Mouse (Mus musculus): Measurements from ENCODE around the gene Trpc3.
"Not testable (repeated sequence)": the region's sequence is repeated elsewhere in the genome, so short reads cannot be mapped to it uniquely, and the experiment has no call there.

Gene Trpc3

DNA sequence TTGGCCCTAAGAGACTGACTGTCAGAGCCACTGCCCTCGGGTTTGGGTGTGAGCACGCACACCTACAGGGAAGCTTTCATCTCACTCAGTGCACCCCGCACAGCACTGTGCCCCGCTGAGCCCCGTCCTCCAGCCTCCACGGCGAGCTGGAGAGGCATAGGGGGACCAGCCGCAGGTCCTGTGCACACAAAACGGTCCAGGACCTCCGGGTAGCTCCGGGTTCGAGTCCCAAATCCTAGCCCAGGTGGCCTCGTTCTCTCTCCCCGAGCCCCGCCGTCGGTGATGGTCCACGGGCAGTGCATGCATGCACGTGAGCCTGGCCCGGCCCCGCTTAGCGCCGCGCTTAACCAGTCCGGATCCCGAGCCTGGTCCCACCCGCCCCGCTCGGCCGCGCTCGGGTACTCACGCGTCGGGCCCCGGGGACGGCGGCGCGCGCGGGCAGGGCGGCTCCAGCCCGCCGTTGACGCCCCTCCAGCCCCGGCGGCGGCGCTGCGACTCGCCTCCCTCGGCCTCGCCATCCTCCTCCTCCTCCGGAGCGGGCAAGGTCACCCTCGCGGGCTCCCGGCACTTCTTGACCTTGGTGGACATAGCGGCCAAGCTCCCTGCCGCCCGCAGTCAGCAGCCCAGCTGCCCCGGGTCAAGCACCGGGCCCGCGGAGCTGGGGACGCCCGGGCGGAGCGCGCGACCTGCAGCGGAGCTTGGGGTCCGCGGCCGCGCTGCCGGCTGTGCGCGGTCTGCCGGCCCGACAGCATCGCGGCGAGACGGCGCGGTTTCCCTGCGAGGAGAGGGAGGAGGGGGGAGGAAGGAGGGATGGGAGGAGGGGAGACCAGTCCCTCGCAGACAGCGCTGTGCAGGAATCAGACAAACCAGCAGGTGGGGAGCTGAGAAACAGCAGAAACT lies at the start of gene Trpc3:
Trpc3 (minus strand) TSS at position 776 of the 900 bp plus-strand sequence.
- peak; percentile 72 for DNase-seq

DNA sequence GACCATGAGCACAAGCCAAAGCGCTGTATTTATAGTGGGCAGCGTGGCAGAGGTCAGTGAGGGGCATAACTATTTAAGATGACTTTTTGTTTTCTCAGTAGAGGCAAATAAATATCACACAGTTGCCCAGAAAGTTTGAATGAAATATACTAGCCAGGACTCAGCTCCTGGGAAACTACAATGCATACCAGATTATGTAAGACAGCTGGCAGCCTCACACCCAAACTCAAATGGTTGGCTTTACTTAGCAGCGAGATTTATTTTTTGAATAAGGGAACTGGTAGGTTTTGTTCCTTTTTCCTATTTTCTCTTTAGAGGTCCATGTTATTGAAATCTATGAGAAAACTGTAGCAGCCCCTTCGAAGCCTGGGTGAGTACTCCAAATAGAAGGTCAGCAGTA lies 48.1 kb upstream of the Trpc3 start:
- no peak for DNase-seq

DNA sequence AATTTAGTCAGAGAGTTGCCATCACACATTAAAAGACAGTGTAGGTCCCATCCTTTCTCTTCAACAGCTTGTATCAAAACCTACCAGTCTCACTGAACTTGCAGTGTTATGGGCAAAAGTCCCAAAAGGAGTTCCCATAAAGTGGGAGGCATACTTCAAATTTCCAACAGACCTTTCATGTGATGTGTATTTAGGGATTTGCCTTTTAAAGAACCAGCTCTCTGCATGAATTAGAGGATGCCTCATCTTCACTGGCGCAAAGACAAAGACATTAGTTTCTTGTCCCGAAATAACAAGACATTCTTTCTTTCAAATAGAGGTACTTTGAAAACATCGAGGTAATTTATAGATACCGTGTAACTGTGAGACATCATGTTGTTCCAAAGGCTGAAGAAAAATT lies 43.1 kb upstream of the Trpc3 start:
- no peak for DNase-seq

DNA sequence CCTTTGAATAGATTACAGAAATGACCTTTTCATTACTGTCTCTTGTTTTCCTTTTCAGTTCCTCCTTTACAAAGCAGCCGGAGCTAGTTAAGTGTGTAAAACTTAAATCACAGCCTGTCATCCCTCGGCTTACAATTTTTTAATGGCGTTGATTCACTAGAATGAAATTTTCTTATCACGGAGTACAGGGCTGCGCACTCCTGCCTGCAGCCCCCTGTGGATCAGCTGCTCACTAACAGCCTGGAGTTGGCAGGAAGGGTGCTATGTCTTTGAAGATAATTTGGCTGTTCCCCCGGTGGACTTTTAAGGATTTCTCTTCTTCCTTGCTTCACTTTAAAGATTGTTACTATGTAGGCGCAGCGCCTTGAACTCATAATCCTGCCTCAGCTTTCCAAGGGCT lies 36.6 kb upstream of the Trpc3 start:
- no peak for DNase-seq

DNA sequence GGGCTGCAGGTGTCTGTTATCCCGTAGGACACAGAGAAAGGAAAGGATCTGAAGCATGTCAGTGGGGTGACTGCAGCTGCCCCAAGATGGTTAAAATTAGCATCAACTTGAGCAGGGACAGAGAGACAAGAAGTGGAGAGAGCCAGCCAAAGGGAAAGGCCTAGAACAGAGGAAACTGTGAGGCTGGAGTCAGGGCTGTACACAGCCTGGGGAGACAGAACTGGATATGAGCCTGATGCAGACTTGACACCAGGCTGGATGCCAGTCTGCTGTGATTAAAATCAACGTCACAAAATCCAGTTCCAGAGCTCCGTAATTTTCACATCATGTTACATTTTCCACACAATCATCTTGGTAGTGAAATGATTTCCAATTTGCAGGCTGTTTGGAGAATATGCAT lies 31.9 kb upstream of the Trpc3 start:
- no peak for DNase-seq

DNA sequence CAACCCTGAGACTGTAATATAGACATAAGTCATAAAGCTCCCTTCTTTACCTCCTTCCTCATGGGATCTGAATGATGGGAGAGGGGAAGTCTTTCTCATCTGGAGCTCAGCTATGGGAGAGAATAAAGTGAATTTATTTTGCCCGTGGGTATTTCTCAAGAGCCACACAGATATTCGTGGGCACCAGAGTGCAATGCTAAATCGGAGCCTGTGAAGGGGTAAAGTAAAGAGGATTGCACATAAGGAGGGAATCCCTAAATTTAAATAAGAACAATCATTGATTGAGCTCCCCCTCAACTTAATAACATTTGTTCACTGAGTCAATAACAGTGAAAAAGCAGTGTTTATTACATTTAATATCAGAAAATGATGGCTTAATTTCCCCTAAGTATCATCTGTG lies 19.6 kb upstream of the Trpc3 start:
- no peak for DNase-seq

DNA sequence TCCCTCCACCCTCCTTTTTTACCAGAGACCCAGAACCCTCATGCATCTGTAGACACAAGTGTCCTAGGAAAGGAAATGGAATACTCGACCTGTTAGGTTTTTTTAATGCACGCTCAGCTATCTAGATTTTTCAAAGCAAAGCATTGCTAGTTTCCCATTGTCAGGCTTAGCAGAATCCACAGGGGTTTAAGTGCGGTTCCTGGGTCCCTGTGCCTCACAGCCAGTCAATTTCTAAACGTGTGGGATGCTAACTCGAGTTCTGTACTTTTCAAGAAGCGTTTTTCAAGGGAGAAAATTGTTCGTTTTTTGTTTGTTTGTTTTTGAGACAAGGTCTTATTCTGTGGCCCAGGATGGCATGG lies 304 bp upstream of the Trpc3 start:
- no peak for DNase-seq

DNA sequence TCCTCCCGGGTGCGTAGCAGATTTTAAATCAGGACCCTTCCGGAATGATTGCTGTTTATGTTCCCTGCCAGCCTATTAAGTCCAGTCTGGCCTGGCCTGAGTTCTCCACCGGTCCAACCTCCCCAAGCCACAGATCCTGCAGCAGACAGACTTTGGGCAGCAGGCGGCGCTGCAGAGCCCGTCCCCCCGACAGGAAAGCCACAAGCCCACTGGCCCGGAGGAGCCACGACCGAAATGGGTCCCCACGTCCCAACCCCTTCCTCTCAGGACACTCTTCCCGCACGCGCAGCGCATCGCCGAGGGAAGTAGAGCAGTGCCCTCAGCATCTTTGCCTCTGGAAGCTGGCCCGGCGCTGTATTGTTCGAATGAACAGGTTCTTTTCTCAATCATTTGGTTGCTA lies 1.1 kb downstream of the Trpc3 start:
- peak; percentile 88 for DNase-seq

DNA sequence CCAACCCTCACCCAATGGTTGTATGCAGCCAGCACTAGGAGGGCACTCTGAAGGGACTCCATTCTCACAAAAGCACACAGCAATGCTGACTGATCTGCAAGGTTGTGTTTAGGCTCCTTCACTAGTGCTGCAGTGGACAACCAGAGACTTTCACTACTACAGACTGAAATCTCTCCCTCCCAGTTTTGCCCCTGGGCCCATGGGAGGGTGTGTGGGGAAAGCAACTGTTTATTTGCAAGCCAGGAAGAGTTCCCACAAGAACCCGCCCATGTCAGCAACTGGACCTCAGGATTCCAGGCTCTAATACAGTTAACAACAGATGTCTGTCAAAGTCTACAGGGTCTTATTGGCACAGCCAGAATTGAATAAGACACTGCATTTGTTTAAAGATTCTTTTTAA lies 14.1 kb downstream of the Trpc3 start:
- DNase-seq = no peak

DNA sequence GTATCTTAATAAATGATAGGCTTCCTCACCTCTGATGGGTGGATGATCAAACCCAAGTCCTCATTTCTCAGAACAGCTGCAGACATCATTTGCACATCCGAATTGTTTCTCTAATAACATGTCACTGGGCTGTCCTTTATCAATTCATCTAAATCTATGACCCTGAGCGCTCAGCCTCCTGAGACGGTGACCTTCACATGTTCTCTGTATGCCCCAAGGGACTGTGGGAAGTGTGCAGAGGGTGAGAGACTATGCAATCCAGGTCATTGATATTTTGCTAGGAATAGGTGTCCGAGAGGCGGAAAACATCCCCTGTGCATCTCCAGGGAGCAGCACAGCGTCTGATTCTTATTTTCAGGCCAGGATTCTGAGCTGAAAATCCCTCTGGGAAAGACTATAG lies 22.2 kb downstream of the Trpc3 start:
- no peak for DNase-seq

DNA sequence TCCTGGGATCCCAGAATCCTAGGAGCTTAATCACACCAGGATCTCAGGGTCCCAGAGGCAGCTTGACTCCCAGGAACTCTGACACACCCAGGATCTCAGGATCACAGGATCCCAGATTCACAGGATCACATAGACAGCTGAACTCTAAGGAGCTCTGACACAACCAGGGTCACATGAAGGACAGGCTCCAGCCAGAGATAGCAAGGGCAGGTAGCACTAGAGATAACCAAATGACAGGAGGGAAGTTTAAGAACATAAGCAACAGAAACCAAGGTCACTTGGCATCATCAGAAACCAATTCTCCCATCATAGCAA lies 44.8 kb downstream of the Trpc3 start:
- not testable (repeated sequence) for DNase-seq

DNA sequence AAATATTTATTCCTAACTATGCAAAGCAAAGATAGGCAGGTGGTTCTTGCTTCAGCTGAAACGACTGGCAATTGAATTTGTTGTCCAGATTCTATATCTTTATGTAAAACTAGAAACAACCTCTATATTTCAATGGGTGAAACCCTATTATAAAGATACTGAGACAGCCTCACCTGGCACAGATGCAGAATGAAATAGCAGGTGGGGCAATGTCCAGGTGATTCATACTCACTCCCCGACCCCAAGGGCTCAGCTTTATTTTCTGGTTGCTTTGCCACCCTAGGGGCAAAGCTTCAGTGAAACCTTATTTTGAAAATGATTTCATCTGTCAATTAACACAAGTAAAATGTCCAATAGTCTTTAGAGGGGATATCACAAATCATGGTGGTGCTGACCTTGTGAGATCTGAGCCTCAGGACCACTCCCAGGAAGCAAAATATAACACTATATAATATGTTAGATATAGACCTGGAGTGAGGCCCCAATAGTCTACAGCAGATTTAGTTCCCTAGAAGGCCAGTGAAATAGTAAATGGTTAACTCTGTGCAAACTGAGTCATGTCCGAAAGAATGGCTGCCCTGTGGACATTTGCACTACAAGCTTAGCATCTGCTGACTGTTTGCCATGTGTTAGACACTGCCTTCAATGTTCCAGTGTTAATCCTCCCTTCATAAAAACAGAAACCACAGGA lies 45.3 kb downstream of the Trpc3 start:
- no peak for DNase-seq

DNA sequence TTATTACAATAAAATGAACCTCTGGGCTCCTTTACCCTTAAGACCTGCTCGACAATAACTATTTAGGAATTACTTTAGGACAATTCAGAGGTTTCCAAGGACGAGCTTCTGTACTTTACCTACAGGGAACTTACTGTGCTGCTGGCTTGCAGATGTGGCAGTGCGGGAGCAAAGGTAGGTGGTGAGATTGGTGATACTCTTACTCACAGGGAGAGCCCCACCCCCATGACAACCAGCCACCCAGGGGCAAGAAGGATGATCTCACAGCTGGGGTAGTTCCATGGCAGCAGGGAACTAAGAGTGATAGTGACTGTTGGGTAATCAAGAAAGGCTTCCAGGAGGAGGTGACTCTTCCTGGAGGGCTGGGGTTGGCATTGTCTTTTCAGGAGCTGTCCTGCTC lies 46.6 kb downstream of the Trpc3 start:
- DNase-seq = no peak

DNA sequence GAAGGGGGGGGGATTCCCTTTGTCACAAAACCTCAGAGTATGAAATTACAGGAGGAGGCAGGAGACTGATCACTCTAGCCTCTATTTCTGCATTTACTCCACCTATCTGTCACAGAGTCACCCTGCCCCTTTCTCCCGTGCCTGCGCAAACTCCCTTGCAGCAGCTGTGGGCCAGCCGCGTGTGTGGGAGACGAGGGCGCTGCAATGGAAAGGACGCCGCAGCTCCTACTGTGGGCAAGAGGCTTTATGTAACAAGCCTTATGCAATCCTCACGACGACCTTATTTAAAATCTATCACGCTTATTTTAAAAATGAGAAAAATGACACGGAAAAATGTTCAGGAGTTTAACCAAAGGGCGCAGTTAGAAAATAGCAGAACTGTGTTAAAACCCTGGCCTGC lies 47.2 kb downstream of the Trpc3 start:
- peak; percentile 12 for DNase-seq

DNA sequence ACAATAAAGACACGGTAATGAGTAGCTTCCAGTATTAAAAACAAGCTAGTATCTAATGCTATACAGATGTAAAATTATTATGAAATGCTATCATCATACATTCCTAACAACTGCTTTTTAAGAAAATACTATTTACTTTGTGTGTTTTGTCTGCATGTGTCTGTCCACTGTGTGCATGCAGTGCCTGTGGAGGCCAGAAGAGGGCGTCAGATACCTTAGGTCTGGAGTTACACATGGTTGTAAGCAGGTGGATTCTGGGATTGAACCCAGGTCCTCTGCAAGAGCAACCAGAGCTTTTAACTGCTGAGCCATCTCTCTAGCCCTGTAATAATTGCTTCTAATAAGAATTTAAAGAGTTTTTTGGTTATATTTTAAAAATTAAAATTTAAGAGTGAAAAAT lies 49.2 kb downstream of the Trpc3 start:
- peak; percentile 20 for DNase-seq

DNA sequence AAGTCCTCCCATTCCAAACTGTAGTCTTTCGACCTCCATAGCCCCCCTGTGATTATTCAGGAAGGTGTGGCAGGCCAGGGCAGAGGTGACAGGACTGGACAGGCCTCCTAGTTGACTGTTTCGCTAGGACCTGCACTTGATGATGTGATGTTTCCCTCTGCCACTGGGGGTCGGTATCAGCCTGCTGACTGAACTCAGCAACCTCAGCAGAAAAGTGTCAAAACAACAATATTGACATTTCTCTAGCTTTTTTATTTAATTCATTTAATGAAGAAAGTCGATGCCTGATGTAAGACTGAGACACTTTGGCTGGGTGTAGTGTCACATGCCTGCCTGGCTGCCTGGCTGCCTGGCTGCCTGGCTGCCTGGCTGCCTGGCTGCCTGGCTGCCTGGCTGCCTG lies 54.5 kb downstream of the Trpc3 start:
- peak; percentile 68 for DNase-seq

DNA sequence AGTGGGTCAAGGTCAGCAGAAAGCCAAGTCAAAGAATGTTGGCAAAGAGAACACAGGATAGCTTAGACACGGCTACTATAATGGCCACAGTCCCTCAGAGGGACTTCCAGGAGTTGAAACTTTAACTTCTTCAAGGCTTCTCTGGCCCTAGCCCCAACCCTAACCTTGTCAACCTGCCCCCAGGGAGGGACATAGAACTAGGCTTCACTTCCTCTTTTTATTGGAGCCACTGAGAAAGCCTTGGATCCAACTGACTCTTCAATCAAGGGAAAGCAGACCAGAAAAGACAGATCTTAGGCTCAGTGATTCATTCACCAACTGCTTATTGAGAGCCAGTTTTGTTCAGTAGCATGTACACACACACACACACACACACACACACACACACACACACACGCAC lies 63.2 kb downstream of the Trpc3 start:
- no peak for DNase-seq

DNA sequence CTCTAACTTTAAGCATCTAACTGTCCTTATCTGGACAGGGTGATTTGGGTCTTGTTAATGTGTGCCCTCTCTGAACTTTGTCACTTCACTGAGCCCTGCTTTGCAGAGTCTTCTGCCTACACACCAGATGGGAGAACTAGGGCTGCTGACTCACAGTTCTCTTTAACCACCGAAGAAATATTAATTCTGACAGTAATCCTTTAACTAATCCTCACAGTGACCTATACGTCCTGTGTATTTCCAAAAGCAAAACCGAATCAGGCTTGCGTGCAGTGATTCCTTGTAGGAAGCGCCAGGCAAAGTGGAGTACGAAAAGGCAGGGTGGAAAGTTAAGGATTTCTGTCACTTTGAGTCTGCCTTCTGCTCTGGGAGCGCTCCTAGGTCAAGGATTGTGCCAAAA lies 71.8 kb downstream of the Trpc3 start:
- DNase-seq = peak; percentile 11

DNA sequence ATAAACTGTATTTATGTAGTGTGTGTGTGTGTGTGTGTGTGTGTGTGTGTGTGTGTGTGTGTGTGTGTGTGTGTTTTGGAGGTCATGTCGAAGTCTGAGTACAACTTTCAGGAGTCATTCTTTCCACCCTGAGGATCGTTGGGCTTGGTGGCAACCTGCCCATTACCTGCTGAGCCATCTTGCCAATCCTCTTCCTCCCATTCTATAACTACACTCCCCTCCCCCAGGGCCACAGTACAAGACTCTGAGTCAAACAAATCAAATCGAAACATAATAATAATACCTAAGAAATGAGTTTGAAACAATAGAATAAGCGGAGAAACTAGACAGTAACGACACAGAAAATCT lies 76.1 kb downstream of the Trpc3 start:
- peak; percentile 30 for DNase-seq

DNA sequence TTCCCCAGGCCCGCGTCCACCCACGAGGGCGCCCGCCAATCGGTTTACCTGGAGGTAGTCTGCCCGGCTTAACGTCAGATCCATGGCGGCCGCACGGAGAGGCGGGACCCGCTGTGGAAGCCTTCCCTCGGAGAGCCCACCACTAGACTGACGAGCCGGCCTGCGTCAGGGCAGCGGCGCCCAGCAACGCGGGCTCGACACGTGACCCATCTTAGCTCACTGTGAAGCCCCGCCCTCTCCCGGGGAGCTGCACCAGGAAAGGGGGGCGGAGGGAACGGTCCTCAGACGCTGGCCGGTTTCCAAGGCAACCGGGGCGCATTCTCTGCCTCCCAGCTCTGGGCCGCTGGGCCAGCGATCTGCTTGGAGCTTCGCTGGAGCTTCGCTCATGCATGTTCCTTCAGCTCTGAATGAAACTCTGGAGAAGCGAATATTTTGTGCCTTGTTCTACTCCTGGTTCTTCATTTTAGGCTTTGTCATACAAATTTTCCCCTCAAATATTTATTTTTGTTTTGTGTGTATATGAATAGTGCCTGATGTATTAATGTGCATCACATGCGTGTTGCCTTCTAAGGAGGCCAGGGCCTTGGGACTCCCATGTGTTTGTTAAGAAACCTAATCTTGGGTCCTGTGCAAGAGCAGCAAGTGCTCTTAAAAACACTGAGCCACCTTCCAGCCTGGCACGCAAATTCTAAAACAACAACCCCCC lies 76.6 kb downstream of the Trpc3 start, which contains the start of gene Bbs7:
Bbs7 (minus strand) TSS at position 276 of the 706 bp plus-strand sequence.
- peak; percentile 98 for DNase-seq

DNA sequence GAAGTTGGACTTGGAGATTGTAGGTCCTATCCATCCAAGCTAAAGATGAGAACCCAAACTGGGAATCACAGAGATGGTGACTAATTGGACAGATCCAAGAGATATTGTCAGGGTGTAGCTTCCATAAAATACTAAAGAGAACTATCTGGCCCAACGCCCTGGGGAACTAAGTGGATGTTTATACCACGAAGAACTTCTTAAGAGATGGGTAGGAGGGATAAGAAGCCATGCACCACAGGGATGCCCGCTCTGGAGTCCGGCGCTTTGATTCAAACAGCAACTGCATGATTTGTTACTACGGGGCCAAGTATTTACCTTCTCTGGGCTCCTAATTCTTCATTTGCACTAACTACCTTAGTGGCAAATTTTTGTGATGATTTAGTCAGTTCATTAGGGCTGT lies 77.3 kb downstream of the Trpc3 start:
- DNase-seq = peak; percentile 6

DNA sequence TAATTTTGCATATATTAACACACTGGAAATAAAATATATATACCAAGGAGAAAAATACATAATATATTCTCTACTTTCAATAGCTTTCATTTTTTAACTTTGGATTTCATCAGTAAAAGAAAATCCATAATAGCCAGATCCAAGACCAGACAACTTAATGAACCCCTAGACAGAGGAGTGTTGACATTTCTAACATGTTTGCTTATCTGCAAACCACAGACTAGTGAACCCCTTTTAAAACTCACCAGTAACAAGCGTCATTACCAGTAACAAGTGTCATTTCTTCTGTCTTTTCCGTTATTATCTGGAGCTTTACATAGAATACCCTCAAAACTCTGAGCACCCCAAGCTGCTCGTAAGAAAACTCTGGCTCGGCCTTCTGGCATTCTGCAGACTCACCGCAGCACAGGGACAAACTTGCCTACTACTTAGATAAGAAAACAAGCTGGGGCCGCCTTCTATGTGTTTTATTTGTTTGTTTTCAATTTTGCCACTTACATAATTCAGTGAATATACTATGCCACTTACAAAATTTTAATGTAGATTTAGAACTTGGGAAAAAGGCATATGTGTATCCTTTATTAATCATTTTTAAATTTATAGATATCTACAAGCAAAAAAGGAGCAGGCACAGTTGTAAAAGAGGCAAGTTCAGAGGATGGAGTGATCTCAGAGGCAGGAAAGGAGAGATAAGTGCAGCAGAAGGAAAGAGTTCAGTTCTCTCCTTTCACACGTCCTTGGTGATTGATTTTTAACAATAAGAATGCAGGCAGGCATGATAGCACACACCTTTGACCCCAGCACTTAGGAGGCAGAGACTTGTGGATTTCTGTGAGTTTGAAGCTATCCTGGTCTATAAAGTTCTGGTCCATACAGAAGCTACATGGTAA lies 83.8 kb downstream of the Trpc3 start:
- no peak for DNase-seq

DNA sequence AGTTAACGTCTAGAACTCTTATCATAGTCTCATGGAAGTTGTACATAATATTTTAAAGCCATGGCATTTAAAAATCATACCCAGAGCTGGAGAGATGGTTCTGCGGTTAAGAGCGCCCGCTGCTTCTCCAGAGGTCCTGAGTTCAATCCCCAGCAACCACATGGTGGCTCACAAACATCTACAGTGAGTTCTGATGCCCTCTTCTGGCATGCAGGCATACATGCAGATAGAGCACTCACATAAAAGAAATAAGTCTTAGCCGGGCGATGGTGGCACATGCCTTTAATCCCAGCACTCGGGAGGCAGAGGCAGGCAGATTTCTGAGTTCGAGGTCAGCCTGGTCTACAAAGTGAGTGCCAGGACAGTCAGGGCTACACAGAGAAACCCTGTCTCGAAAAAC lies 90.2 kb downstream of the Trpc3 start:
- not testable (repeated sequence) for DNase-seq

All from kidney, postnatal 10 days (tissue).